Mouse (Mus musculus) mouse trophoblast stem cell (cell line): Measurements from ENCODE around the gene Npm3.

Source experiments
- in situ Hi-C, 2 experiments: fragments of 300-500 bp; cut with MseI, MboI; formaldehyde crosslinking; loops; 2 replicates in 1 of 2; 3 replicates in 1 of 2; pipeline ENCODE4 v1.15.1; 2025

The Npm3 gene

DNA sequence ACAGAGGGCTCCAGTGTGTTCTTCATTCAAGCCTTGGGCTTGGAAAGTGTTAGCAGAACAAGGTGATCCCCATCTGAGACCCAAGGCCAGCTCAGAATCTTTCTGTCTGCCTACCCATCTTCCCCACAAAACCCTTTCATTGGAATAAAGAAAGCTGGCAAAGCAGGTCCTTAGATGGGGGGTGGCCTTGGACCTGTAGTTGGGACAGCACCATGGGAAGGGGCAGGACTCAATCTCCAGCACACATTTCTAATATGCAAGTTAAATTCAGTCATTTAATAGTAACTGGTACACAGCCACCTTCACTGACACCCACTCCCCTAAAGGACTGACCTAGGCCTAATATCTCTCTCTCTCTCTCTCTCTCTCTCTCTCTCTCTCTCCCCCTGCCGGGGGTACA, 13.2 kb downstream of the Npm3 start:
- in situ Hi-C loops = no loop called here

DNA sequence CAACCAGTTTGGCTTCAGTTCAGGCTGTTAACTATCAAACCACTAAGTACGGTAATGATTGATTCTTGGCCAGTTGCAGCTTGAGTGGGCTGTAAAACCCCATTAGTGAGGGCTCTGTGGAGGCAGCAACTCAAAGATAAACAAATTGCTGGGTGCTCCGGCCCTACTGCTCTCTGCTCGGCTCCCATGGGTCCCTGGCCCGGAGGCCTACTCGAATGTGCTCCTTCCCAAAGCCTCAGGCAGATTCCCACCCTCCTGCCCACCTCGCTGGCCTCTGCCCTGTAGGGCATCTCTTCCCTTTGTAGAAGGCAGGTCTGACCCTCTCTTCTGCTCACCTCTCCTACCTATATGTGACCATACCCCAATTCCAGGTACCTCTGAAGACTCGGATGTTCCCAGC, 14.6 kb downstream of the Npm3 start:
- in situ Hi-C loops = no loop called here

DNA sequence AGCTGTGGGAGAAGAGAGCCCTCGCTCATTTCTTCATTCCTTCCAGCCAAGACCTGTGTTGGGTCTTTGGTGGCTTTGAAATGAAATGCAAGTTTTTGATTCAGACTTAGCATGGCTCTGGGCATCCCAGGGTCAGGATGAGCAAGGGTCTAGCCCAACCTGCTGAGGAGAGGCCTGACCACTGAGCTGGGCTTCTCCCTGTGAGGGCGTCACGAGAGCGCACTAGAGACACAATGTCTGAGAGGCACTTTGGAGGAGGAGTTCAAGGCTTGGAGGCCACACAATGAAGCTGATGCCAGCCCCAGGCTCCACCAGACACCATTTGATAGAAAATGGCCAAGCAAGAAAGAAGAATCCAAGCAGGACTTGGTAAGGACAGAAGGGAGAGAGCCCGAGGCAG, 15.2 kb downstream of the Npm3 start:
- in situ Hi-C loops = no loop called here

DNA sequence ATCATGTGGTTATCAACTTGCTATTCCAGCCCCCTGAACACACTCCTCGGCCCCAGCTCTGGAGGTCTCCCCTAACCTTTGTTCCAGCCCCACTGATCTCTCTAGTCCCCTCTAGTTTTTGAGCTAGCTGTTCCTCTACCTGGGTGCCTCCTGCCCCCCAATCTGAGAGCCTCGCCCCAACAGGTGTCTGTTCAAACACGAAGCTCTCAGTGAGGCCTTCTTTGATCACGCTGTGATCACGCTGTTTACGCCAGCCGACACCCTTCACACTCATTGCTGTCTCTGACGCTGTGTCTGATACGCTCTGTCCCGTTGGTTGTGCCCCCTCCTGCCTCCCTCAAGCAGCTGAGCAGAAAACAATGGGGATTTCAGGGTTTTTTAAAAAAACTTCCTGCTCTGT, 15.8 kb downstream of the Npm3 start:
- in situ Hi-C loops = no loop called here

DNA sequence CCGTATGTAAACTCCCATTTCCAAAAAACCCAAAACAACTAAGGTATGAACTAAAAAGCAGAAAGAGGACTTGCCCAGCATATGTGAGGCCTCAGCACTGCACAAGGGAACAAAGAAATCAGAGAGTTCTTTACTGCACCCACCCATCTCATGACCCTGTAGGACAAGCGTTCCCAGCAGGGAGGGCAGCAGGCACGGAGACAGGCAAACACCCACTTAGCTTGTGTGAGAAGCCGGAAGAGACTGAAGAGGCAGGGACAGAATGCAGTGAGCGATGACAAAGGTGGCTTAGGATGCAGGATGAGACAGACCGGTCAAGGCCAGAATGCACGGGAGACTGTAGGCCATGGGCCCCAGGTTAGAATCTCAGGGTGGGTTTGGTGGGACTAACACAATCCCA, 17.7 kb downstream of the Npm3 start:
- in situ Hi-C loops = no loop called here

DNA sequence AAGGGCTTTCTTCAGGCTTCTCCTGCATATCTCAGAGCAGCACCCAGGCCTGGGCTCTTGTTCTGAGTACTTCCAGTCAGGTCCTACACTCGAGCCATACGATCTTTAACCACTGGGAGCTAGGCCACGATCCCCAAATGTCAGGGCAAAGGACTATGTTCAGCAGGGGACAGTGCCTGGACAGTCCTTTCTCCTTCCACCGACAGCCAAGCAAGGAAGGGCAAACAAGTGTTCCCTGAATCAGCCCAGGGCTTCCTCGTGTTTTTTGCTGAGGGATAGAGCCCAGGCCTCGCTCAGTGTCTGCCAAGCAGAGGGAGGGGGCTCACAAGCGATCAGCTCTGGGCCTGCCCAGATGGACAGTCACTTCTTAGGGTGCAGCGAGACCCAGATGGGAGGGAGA, 19.3 kb downstream of the Npm3 start:
- in situ Hi-C loops = no loop called here

DNA sequence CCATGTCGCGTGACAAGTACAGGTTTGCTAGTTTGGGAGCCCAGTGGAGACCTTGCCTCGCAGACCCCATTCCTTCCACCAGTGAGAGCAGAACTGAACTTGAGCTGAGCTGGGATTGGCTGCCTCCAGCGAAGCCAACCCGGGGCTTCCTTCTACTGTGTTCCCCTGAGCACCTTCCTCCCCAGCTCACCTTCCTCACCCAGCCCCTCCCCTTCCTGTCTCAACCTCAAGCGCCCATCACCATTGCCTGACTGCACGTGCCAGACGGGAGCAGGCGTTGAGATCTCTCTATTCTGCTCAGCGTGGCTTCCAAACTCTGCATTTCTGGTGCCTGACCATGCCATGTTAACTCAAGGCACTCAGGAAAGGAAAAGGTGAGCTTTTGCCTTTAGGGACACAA, 22.2 kb downstream of the Npm3 start:
- in situ Hi-C loops = no loop called here

DNA sequence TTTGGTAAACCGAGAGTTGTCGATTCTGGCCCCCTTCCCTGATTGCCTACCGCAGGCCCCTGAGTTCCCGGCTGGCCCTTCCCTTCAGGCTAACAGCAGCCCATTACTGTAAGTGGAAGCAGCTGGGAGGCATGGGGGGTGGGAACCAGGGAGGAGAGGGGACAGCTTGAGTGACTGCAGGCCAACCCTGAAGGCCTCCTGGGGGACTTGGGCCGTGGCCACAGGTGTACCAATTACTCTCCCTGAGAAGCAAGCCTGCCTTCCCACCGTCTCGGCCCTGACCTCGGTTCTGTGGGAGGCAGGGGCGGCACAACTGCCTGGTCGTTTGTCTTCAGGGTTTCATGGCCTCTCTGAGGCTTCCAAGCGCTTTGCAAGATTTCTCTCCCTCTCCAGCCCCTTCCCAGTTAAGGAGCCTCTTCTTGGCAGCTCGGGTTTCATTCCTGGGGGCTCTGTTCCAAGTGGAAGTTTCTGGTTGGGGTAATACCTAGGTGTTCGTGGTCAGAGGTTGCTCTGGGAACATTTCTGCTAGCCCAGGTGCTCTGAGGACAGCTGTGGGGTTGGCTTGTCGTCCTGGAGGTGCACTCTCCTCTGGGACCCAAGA, 23.6 kb downstream of the Npm3 start:
- in situ Hi-C loops = no loop called here

DNA sequence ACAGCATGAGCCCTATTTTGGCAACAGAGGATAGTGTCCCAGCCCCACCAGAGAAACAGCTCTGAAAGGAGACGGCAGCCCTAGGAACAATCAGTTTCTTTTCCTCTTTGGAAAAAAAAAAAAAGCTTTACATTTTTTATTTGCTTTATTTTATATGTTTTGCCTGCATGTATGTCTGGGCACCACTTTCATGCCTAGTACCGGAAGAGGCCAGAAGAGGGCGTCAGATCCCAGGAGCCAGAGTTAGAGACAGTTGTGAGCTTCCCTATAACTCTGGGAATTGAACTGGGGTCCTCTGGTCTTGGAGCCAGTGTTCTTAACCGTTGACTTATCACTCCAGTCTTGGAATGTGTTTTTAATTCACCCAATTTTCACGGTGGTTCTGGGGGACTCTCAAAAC, 27.2 kb downstream of the Npm3 start:
- in situ Hi-C loops = no loop called here

DNA sequence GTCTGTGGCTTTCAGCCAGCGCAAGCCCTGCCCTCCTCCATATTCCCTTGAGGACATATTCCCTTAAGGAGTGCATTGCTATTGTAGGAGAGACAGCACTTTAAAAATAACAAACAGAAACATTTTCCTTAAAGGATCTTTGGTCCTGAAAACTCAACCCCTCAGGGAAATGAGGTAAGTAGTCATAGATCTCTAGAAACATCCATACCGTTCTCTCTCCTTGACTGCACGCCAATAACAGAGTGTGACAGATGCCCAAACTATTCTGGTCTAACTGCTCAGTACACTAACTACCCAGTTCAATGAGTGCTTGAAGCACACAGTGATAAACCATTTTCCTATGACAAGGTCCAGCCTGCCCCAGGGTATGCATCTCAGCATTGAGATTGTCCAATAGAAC, 31.1 kb downstream of the Npm3 start:
- in situ Hi-C loops = no loop called here

DNA sequence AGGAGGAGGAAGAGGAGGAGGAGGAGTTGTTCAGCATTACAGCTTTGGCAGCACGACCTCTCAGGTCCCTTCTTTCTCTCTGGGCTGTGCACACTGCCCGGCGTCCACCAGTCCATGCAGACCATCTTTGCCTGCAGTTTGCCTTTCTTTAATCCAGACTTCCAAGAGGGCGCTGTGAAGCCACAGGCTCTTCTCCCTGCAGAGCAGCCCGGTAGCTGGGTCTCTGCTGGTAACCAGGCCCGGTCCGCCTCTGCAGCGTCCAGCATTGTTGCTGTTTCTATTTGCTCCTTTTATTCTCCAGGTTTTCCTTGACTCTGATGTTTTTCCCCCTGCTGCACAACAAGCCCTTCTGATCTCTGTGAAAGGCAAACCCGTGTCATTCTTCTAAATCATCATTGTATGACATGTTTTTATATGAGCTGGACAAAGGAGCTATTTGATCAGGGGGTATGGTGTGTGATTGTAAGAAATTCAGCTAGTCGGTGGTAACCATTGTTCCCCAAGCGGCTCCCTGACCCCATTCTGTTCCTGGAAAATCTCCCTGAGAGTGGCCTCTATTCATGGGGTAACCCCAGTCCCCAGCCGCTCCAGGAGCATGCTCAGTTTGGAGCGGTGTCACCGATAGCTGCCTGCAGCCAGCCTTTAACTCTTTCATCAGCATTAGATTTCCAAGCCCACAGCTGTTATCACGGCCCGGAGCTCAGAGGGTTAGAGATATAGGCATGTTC, 31.7 kb downstream of the Npm3 start:
- in situ Hi-C loops = no loop called here

DNA sequence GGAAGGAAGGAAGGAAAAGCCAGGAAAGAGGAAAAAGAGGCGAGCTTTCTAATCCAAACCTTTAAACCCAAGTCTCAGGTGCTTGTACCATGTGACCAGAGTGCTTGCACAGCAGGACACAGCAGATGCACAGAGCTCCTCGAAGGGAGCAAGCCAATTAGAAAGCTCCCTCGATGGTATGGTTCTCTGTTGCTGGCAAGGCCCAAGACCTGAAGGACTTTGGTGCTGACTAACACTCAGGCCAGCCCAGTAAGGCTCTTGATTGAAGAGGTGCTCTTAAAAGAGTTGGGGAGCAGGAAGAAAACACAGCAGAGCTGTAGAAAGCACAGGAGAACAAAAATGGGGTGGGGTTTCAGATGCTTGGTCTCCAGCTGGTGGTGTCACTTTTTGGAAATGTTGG, 40.7 kb downstream of the Npm3 start:
- in situ Hi-C loops = no loop called here
